ENCODE assay signal across 20 mouse cellular contexts in genomic region chr8:58313482-58313881, GRCm38 (mm10).
DNase-seq lines count a peak whose midpoint lies in the region; ATAC-seq and TF ChIP-seq lines count a peak whose summit lies in the region.
"Had no signal": no experiment of that assay in that cellular context is flagged by ENCODE, and none has a peak within 500 bp of the region (broad histone marks: within the 10 kb centered on the region; RNA-seq: fewer than 3 reads in every experiment).

No protein-coding gene starts in this region.

- no peak for TF ChIP-seq CTCF in brain, embryonic 14.5 days (IDR thresholded peaks at IDR 0.05; ENCODE audit: borderline replicate concordance, extremely low read depth, insufficient read depth, insufficient read length)

- no peaks in the 10 kb centered on the region for H3K36me3 ChIP-seq in forebrain, embryonic 14.5 days (ENCODE audit: control insufficient read depth, insufficient read depth, low read length)
- no peaks in the 10 kb centered on the region for H3K36me3 ChIP-seq in forebrain, embryonic 11.5 days (ENCODE audit: control insufficient read depth, insufficient read depth, low read length)
- no peaks in the 10 kb centered on the region for H3K36me3 ChIP-seq in forebrain, embryonic 16.5 days (ENCODE audit: control insufficient read depth, insufficient read depth)
- no peaks in the 10 kb centered on the region for H3K36me3 ChIP-seq in hindbrain, embryonic 14.5 days (replicated peaks; ENCODE audit: control insufficient read depth, insufficient read depth)
- H3K36me3 ChIP-seq: embryonic facial prominence, embryonic 13.5 days; embryonic facial prominence, embryonic 15.5 days had no signal

- H3K27me3 ChIP-seq in forebrain, embryonic 14.5 days (replicated peaks; ENCODE audit: control insufficient read depth, insufficient read depth, low read length), result no peaks in the 10 kb centered on the region
- no peaks in the 10 kb centered on the region for H3K27me3 ChIP-seq in forebrain, embryonic 11.5 days (ENCODE audit: control insufficient read depth, insufficient read depth, low read length)
- no peaks in the 10 kb centered on the region for H3K27me3 ChIP-seq in forebrain, embryonic 16.5 days (replicated peaks; ENCODE audit: control insufficient read depth, insufficient read depth, low read length)
- H3K27me3 ChIP-seq in hindbrain, embryonic 14.5 days (ENCODE audit: control insufficient read depth, insufficient read depth, low read length), result no peaks in the 10 kb centered on the region
- H3K27me3 ChIP-seq: embryonic facial prominence, embryonic 13.5 days; embryonic facial prominence, embryonic 15.5 days had no signal

- no peak overlapping the region for H3K27ac ChIP-seq in forebrain, embryonic 14.5 days (ENCODE audit: low read depth, low read length)
- no peak overlapping the region for H3K27ac ChIP-seq in forebrain, embryonic 11.5 days (ENCODE audit: low read depth, low read length)
- no peak overlapping the region for H3K27ac ChIP-seq in forebrain, embryonic 16.5 days (ENCODE audit: low read length)
- H3K27ac ChIP-seq in hindbrain, embryonic 14.5 days, result no peak overlapping the region
- H3K27ac ChIP-seq: embryonic facial prominence, embryonic 13.5 days; embryonic facial prominence, embryonic 15.5 days; gastrocnemius, adult 2 months had no signal

- H3K9ac ChIP-seq in forebrain, embryonic 14.5 days (ENCODE audit: low read length), result no peak overlapping the region
- no peak overlapping the region for H3K9ac ChIP-seq in forebrain, embryonic 11.5 days (ENCODE audit: low read length)
- no peak overlapping the region for H3K9ac ChIP-seq in forebrain, embryonic 16.5 days (replicated peaks; ENCODE audit: low read depth, low read length)
- H3K9ac ChIP-seq in hindbrain, embryonic 14.5 days, result no peak overlapping the region
- H3K9ac ChIP-seq: embryonic facial prominence, embryonic 13.5 days; embryonic facial prominence, embryonic 15.5 days had no signal

- H3K9me3 ChIP-seq in forebrain, embryonic 14.5 days (replicated peaks; ENCODE audit: control insufficient read depth, low read length), result no peaks in the 10 kb centered on the region
- no peaks in the 10 kb centered on the region for H3K9me3 ChIP-seq in forebrain, embryonic 11.5 days (ENCODE audit: control insufficient read depth, low read length)
- H3K9me3 ChIP-seq in forebrain, embryonic 16.5 days (ENCODE audit: control insufficient read depth, low read length), result no peaks in the 10 kb centered on the region
- H3K9me3 ChIP-seq in hindbrain, embryonic 14.5 days (ENCODE audit: control insufficient read depth, low read length), result no peaks in the 10 kb centered on the region
- H3K9me3 ChIP-seq: embryonic facial prominence, embryonic 13.5 days; embryonic facial prominence, embryonic 15.5 days had no signal

- no peaks in the 10 kb centered on the region for H3K4me1 ChIP-seq in forebrain, embryonic 14.5 days (ENCODE audit: control insufficient read depth, insufficient read depth, low read length)
- no peaks in the 10 kb centered on the region for H3K4me1 ChIP-seq in forebrain, embryonic 11.5 days (replicated peaks; ENCODE audit: control insufficient read depth, insufficient read depth, low read length)
- H3K4me1 ChIP-seq in forebrain, embryonic 16.5 days (replicated peaks; ENCODE audit: control insufficient read depth, insufficient read depth, low read length), result no peaks in the 10 kb centered on the region
- H3K4me1 ChIP-seq in hindbrain, embryonic 14.5 days (replicated peaks; ENCODE audit: control insufficient read depth, insufficient read depth, low read length), result no peaks in the 10 kb centered on the region
- H3K4me1 ChIP-seq: embryonic facial prominence, embryonic 13.5 days; embryonic facial prominence, embryonic 15.5 days had no signal

- no peak overlapping the region for H3K4me3 ChIP-seq in forebrain, embryonic 14.5 days (ENCODE audit: low read depth, low read length)
- no peak overlapping the region for H3K4me3 ChIP-seq in forebrain, embryonic 11.5 days (ENCODE audit: low read depth, low read length)
- no peak overlapping the region for H3K4me3 ChIP-seq in forebrain, embryonic 16.5 days (replicated peaks; ENCODE audit: low read length)
- H3K4me3 ChIP-seq in hindbrain, embryonic 14.5 days (replicated peaks; ENCODE audit: low read length), result no peak overlapping the region
- H3K4me3 ChIP-seq: embryonic facial prominence, embryonic 13.5 days; embryonic facial prominence, embryonic 15.5 days; erythroblast, embryonic 14.5 days; gastrocnemius, adult 2 months had no signal

- WGBS in forebrain, embryonic 14.5 days, result 80% methylated on average over 2 of the region's 2 CpGs
- 93% methylated on average over 2 of the region's 2 CpGs for WGBS in forebrain, embryonic 11.5 days
- 78% methylated on average over 2 of the region's 2 CpGs for WGBS in forebrain, embryonic 16.5 days
- WGBS in hindbrain, embryonic 14.5 days, result 92% methylated on average over 2 of the region's 2 CpGs

- peak; percentile 41 for DNase-seq in forebrain, embryonic 14.5 days (ENCODE audit: low spot score)
- no peak for DNase-seq in forebrain, embryonic 11.5 days (ENCODE audit: low spot score)
- peak; percentile 39 for DNase-seq in brain, adult 2 months (ENCODE audit: low read depth, low spot score)
- peak; percentile 61 for DNase-seq in brain, embryonic 14.5 days (ENCODE audit: low read depth)
- DNase-seq in hindbrain, embryonic 14.5 days (ENCODE audit: low spot score), result no peak
- DNase-seq in yolk sac, embryonic 10.5 days (ENCODE audit: low spot score), result no peak
- DNase-seq: adrenal gland, adult 2 months; adrenal gland, postnatal 10 days; adrenal gland, postnatal 25 days; cerebellum, adult 11-12 months; cerebellum, adult 2 months; cerebellum, adult 9-10 months; cerebellum, postnatal 10 days; cerebellum, postnatal 25 days; gastrocnemius, adult 2 months had no signal

- TF ChIP-seq POLR2A in brain, embryonic 14.5 days (IDR thresholded peaks at IDR 0.05; ENCODE audit: borderline replicate concordance, extremely low read depth, insufficient read depth, insufficient read length, poor library complexity, severe bottlenecking), result no peak

- H3K4me2 ChIP-seq in forebrain, embryonic 14.5 days (ENCODE audit: low read length), result no peak overlapping the region
- H3K4me2 ChIP-seq in forebrain, embryonic 11.5 days (ENCODE audit: low read depth, low read length, severe bottlenecking), result no peak overlapping the region
- H3K4me2 ChIP-seq in forebrain, embryonic 16.5 days (ENCODE audit: low read length), result no peak overlapping the region
- no peak overlapping the region for H3K4me2 ChIP-seq in hindbrain, embryonic 14.5 days (replicated peaks)
- H3K4me2 ChIP-seq: embryonic facial prominence, embryonic 13.5 days; embryonic facial prominence, embryonic 15.5 days had no signal

- peak; percentile 54; the same call in 1 of the 2 replicates for ATAC-seq in forebrain, embryonic 14.5 days
- no peak for ATAC-seq in forebrain, embryonic 11.5 days (replicated peaks; ENCODE audit: low FRiP score)
- ATAC-seq in forebrain, embryonic 16.5 days, result peak; percentile 79
- no peak for ATAC-seq in megakaryocyte-erythroid progenitor cell, adult 5-6 weeks (replicated peaks; ENCODE audit: low FRiP score, low TSS enrichment, poor library complexity, severe bottlenecking)
- ATAC-seq in hindbrain, embryonic 14.5 days (ENCODE audit: low FRiP score), result no peak

Comparison
In these comparisons a context has a peak if more than half of its experiments do, and no peak if none do; other contexts are left out.
1. ATAC-seq: peak in forebrain, embryonic 14.5 days (single experiment) and forebrain, embryonic 16.5 days (single experiment); none in forebrain, embryonic 11.5 days (single experiment), megakaryocyte-erythroid progenitor cell, adult 5-6 weeks (single experiment) and hindbrain, embryonic 14.5 days (single experiment).
2. DNase-seq: peak in forebrain, embryonic 14.5 days (single experiment), brain, adult 2 months (single experiment) and brain, embryonic 14.5 days (single experiment); none in forebrain, embryonic 11.5 days (single experiment), hindbrain, embryonic 14.5 days (single experiment) and yolk sac, embryonic 10.5 days (single experiment).